Mouse (Mus musculus) erythroblast, embryonic 14.5 days (primary cell): ENCODE results near the gene Gm13285. TPM values are rescaled to one million over a fixed set of nuclear protein-coding genes. Genes with fewer than 3 reads are reported as not detected.
"Not testable (repeated sequence)": the region's sequence is repeated elsewhere in the genome, so short reads cannot be mapped to it uniquely, and the experiment has no call there.

Experiments
- H3K27me3 ChIP-seq: 2 replicates; pipeline ENCODE4 v1.6.1; 2012; ENCODE audit warnings: inconsistent platforms; ENCODE audit not compliant: control insufficient read depth
- H3K36me3 ChIP-seq: 2 replicates; pipeline ENCODE4 v1.6.1; 2012; ENCODE audit warnings: mild to moderate bottlenecking, inconsistent platforms; ENCODE audit not compliant: control insufficient read depth
- H3K4me1 ChIP-seq: 2 replicates; pipeline ENCODE4 v1.6.1; 2012; ENCODE audit warnings: inconsistent platforms; ENCODE audit not compliant: control insufficient read depth
- H3K4me3 ChIP-seq: replicated peaks from 2 replicates; pipeline ENCODE3; 2012; ENCODE audit warnings: moderate library complexity, mild to moderate bottlenecking, inconsistent platforms
- H3K9me3 ChIP-seq: 2 replicates; pipeline ENCODE4 v1.6.1; 2012; ENCODE audit warnings: low read length, inconsistent platforms, mixed read lengths; ENCODE audit not compliant: control insufficient read depth
- GATA1 ChIP-seq: IDR thresholded peaks from 2 replicates; pipeline ENCODE4 v1.6.1; 2012; ENCODE audit warnings: low read length, inconsistent platforms, mixed read lengths
- TAL1 ChIP-seq: IDR thresholded peaks from 3 replicates; pipeline ENCODE4 v1.6.1; 2012; ENCODE audit warnings: low read length, inconsistent platforms, mixed read lengths
- polyA plus RNA-seq: library from polyadenylated mRNA; stranded (reverse); fragments of >175 nt; gene quantifications from 2 replicates; pipeline ENCODE4 v1.2.3, GENCODE M21; 2012

The Gm13285 gene
- not detected in 2 replicates for polyA plus RNA-seq

DNA sequence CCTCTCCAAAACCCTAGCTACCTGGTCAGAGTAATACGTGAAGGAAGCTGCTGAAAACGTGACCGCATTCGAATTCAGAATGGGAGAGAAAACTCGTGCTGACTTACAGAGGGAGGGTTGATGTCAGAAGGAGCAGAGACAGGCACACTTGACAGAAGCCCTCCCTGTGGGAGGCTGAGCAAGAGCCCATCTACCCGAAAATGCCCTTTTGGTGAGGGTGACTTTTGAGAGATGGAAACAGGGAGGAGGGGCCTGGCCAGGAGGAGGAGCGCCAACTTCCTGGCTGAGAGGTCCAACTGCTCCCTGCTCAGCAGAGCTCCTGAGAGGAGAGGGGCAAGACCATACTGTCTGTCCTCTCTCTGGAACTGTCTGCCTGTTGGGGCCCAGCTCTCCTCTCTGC is at the start of gene Gm13285:
TSS of gene Gm13285 (plus strand) at position 301 of the 400 bp plus-strand sequence.
- not testable (repeated sequence) for H3K36me3 ChIP-seq, H3K4me3 ChIP-seq, H3K27me3 ChIP-seq, H3K4me1 ChIP-seq, H3K9me3 ChIP-seq

DNA sequence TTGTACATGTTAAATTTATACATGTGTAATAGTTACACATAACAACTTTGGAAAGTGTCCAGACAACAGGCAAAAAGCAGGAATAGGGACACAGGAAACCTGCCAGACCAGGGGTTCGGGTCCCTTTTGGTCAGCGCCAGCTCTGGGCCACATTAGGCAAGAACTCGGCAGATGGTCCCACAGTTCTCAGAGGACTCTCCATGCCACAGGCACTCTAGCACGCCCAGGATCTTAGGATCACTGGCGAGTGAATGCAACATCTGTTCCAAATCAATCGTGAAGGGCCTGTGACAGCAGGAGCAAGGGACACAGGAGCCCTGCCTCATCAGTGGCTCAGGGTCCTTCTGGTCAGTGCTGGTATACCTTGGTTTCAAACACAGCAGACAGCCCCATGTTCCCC is 49.5 kb upstream of the Gm13285 start:
- Histone ChIP-seq H3K4me1 (no peaks in the 10 kb centered on the region), H3K27me3 (no peaks in the 10 kb centered on the region), H3K4me3 (no peak overlapping the region), H3K9me3 (no peaks in the 10 kb centered on the region), H3K36me3 (no peaks in the 10 kb centered on the region)
- TF ChIP-seq GATA1, result no peak
- no peak for TF ChIP-seq TAL1

DNA sequence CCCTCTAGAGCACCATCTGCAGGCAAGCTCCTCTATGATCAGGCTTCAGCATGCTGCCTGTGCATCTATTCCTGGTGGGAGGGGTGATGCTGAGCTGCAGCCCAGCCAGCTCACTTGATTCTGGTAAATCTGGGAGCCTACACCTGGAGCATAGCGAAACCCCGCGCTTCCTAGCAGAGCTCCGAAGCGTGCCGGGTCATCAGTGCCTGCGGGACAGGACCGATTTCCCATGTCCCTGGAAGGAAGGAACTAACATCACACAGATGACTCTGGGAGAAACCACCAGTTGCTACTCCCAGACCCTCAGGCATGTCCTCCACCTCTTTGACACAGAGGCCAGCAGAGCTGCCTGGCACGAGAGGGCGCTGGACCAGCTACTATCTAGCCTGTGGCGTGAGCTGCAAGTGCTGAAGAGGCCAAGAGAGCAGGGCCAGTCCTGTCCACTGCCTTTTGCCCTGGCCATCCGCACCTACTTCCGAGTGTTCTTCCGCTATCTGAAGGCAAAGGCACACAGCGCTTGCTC is 44.6 kb upstream of the Gm13285 start, which contains the start of gene Gm13271:
TSS of gene Gm13271 (plus strand) at position 51 of the 523 bp plus-strand sequence.
- peaks cover 16% of the 10 kb centered on the region for H3K27me3 ChIP-seq
- not testable (repeated sequence) for H3K4me3 ChIP-seq, H3K36me3 ChIP-seq, H3K4me1 ChIP-seq, H3K9me3 ChIP-seq

DNA sequence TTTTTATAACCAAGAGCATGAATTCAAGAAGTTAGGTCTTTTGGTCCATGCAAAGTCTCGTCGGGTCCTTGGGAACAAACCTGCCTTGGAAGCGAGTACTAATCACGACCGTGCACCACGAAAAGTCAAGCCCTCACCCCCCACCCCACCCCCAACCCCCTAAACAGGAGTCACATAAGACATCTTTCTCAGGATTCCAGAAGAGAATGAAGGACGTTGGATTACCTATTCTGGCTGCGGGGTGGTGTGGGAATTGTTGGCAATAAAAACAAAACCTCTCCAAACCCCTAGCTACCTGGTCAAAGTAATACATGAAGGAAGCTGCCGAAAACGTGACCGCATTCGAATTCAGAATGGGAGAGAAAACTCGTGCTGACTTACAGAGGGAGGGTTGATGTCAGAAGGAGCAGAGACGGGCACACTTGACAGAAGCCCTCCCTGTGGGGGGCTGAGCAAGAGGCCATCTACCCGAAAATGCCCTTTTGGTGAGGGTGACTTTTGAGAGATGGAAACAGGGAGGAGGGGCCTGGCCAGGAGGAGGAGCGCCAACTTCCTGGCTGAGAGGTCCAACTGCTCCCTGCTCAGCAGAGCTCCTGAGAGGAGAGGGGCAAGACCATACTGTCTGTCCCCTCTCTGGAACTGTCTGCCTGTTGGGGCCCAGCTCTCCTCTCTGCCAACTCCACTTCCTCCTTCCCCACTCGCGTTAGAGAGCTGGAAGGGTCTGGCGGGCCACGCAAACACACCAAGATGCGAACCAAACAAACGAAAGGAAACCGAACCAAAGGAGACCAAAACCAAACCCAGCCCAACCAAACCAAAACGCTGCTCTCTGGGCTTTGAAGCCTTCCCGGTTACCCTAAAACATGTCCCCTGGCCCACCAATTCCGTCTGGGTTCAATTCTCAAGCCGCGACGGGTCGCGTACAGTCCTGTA is 42.6 kb upstream of the Gm13285 start:
- H3K4me1 ChIP-seq, H3K9me3 ChIP-seq, H3K4me3 ChIP-seq, H3K36me3 ChIP-seq: not testable (repeated sequence)
- peaks cover 16% of the 10 kb centered on the region for H3K27me3 ChIP-seq

DNA sequence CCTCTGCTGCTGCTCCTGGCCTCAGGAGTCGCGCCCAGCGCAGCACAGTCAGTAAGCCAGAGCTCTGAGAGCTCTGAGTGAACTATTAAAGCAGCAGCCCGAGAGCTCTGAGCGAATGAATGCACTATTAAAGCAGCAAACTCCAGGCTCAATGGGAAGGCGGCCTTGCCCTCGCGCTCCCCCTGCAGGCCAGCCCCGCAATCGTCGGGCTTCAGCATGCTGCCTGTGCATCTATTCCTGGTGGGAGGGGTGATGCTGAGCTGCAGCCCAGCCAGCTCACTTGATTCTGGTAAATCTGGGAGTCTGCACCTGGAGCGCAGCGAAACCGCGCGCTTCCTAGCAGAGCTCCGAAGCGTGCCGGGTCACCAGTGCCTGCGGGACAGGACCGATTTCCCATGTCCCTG is 41.8 kb upstream of the Gm13285 start:
- not testable (repeated sequence) for H3K36me3 ChIP-seq, H3K4me3 ChIP-seq, H3K9me3 ChIP-seq, H3K4me1 ChIP-seq
- peaks cover 16% of the 10 kb centered on the region for H3K27me3 ChIP-seq

DNA sequence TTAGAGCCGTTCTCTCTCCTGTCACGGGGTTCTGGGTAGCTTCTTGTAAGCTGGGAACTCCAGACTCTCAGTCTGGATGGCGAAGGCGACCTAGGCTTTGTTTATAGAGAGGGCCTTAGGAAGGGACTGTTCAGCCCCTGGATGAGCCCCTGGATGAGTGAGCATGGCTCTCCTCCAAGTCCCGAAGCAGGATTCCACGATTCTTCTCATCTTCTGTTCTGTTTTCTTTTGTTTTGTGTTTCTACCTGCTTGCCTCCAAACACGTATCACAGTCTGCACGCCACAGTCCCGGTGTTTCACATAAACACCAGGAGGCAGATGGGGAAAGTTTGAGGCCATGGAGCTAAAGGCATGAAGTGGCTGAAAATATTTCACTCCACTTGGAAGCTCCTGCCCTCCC is 40.7 kb upstream of the Gm13285 start:
- H3K27me3 ChIP-seq, result peaks cover 16% of the 10 kb centered on the region
- H3K36me3 ChIP-seq, H3K4me1 ChIP-seq: not testable (repeated sequence)

DNA sequence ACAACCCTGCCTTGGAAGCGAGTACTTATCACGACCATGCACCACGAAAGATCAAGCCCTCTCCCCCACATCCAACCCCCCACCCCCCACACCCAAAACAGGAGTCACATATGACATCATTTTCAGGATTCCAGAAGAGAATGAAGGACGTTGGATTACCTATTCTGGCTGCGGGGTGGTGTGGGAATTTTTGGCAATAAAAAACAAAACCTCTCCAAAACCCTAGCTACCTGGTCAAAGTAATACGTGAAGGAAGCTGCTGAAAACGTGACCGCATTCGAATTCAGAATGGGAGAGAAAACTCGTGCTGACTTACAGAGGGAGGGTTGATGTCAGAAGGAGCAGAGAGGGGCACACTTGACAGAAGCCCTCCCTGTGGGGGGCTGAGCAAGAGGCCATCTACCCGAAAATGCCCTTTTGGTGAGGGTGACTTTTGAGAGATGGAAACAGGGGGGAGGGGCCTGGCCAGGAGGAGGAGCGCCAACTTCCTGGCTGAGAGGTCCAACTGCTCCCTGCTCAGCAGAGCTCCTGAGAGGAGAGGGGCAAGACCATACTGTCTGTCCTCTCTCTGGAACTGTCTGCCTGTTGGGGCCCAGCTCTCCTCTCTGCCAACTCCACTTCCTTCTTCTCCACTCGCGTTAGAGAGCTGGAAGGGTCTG is 39.7 kb upstream of the Gm13285 start, which contains the start of gene Gm13283:
TSS of gene Gm13283 (plus strand) at position 510 of the 659 bp plus-strand sequence.
- not testable (repeated sequence) for H3K4me3 ChIP-seq, H3K36me3 ChIP-seq, H3K9me3 ChIP-seq, H3K4me1 ChIP-seq
- H3K27me3 ChIP-seq, result peaks cover 16% of the 10 kb centered on the region

More for the DNA sequence above, 40.7 kb upstream of the Gm13285 start:
- H3K9me3 ChIP-seq, H3K4me3 ChIP-seq: not testable (repeated sequence)

DNA sequence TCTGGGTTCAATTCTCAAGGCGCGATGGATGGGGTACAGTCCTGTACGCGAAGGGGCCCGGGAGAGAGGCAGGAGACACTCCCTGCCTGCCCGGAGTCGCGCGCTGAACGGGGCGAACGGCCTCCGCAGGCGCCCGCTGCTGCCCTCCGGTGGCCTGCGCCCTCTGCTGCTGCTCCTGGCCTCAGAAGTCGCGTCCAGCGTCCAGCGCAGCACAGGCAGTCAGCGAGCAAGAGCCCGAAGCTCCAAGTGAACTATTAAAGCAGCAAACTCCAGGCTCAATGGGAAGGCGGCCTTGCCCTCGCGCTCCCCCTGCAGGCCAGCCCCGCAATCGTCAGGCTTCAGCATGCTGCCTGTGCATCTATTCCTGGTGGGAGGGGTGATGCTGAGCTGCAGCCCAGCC is 39.0 kb upstream of the Gm13285 start:
- H3K4me3 ChIP-seq, H3K9me3 ChIP-seq, H3K36me3 ChIP-seq, H3K4me1 ChIP-seq: not testable (repeated sequence)
- peaks cover 13% of the 10 kb centered on the region for H3K27me3 ChIP-seq

DNA sequence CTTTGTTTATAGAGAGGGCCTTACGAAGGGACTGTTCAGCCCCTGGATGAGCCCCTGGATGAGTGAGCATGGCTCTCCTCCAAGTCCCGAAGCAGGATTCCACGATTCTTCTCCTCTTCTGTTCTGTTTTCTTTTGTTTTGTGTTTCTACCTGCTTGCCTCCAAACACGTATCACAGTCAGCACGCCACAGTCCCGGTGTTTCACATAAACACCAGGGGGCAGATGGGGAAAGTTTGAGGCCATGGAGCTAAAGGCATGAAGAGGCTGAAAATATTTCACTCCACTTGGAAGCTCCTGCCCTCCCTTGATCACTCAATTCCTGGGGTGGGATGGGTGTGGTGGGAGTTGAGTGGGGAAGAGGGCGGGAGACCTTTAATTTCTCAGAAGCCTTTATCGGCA is 37.7 kb upstream of the Gm13285 start:
- H3K4me3 ChIP-seq, H3K36me3 ChIP-seq, H3K4me1 ChIP-seq, H3K9me3 ChIP-seq, H3K27me3 ChIP-seq: not testable (repeated sequence)

DNA sequence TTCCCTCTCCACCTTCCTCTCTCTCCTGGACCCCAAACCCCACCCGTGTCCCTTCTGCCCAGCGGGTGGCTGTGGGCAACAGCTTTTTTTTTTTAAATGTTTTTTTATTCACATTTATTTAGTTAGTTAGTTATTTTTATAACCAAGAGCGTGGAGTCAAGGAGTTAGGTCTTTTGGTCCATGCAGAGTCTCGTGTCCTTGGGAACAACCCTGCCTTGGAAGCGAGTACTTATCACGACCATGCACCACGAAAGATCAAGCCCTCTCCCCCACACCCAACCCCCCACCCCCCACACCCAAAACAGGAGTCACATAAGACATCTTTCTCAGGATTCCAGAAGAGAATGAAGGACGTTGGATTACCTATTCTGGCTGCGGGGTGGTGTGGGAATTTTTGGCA is 37.1 kb upstream of the Gm13285 start:
- H3K4me3 ChIP-seq, H3K4me1 ChIP-seq, H3K27me3 ChIP-seq, H3K9me3 ChIP-seq, H3K36me3 ChIP-seq: not testable (repeated sequence)

DNA sequence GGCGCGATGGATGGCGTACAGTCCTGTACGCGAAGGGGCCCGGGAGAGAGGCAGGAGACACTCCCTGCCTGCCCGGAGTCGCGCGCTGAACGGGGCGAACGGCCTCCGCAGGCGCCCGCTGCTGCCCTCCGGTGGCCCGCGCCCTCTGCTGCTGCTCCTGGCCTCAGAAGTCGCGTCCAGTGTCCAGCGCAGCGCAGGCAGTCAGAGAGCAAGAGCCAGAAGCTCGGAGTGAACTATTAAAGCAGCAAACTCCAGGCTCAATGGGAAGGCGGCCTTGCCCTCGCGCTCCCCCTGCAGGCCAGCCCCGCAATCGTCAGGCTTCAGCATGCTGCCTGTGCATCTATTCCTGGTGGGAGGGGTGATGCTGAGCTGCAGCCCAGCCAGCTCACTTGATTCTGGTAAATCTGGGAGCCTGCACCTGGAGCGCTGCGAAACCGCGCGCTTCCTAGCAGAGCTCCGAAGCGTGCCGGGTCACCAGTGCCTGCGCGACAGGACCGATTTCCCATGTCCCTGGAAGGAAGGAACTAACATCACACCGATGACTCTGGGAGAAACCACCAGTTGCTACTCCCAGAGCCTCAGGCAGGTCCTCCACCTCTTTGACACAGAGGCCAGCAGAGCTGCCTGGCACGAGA is 36.0 kb upstream of the Gm13285 start:
- H3K4me3 ChIP-seq, H3K4me1 ChIP-seq, H3K9me3 ChIP-seq, H3K36me3 ChIP-seq, H3K27me3 ChIP-seq: not testable (repeated sequence)

DNA sequence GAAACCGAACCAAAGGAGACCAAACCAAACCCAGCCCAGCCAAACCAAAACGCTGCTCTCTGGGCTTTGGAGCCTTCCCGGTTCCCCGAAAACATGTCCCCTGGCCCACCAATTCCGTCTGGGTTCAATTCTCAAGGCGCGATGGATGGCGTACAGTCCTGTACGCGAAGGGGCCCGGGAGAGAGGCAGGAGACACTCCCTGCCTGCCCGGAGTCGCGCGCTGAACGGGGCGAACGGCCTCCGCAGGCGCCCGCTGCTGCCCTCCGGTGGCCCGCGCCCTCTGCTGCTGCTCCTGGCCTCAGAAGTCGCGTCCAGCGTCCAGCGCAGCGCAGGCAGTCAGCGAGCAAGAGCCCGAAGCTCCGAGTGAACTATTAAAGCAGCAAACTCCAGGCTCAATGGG is 25.9 kb upstream of the Gm13285 start, which contains the start of gene Gm13290:
TSS of gene Gm13290 (plus strand) at position 301 of the 400 bp plus-strand sequence.
- not testable (repeated sequence) for H3K36me3 ChIP-seq, H3K4me1 ChIP-seq, H3K27me3 ChIP-seq, H3K4me3 ChIP-seq, H3K9me3 ChIP-seq

DNA sequence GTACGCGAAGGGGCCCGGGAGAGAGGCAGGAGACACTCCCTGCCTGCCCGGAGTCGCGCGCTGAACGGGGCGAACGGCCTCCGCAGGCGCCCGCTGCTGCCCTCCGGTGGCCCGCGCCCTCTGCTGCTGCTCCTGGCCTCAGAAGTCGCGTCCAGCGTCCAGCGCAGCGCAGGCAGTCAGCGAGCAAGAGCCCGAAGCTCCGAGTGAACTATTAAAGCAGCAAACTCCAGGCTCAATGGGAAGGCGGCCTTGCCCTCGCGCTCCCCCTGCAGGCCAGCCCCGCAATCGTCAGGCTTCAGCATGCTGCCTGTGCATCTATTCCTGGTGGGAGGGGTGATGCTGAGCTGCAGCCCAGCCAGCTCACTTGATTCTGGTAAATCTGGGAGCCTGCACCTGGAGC is 22.8 kb upstream of the Gm13285 start, which contains the start of gene Gm13289:
TSS of gene Gm13289 (plus strand) at position 301 of the 400 bp plus-strand sequence.
- not testable (repeated sequence) for H3K27me3 ChIP-seq, H3K36me3 ChIP-seq, H3K9me3 ChIP-seq, H3K4me3 ChIP-seq, H3K4me1 ChIP-seq
